Mouse (Mus musculus): ENCODE data around the gene Pnpla3.

The Pnpla3 gene

GRCm38 (mm10) chr15:84217969-84218782 lies 50.5 kb downstream of the Pnpla3 start:
- no peak for DNase-seq

DNA sequence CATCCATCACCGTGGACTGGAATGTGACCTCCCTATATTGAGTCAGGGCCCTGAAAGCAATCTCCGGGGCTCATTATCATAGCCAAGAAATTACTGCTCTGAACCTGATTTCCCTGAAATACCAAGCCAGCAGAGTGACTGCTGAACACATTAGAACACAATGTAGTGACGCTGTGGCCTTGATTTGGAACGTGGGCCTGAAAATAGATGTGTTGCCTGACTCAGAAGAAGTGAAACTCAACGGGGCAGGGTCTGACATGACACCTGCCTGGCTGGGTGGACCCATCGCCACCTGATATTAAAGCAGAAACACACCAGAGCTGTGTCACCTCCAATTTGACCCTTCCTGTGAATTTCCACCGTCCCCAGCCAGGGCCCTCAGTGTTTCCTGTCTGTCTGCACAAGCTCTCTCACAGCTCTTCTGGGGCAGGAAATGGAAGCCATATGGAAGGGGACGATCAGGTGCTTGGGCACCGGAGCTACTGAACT lies 51.2 kb downstream of the Pnpla3 start:
- no peak for DNase-seq

- DNase-seq: no peak
Measured at GRCm38 (mm10) chr15:84221539-84221938, 53.9 kb downstream of the Pnpla3 start.

GRCm38 (mm10) chr15:84223423-84223822 lies 55.8 kb downstream of the Pnpla3 start:
- DNase-seq: no peak

DNA sequence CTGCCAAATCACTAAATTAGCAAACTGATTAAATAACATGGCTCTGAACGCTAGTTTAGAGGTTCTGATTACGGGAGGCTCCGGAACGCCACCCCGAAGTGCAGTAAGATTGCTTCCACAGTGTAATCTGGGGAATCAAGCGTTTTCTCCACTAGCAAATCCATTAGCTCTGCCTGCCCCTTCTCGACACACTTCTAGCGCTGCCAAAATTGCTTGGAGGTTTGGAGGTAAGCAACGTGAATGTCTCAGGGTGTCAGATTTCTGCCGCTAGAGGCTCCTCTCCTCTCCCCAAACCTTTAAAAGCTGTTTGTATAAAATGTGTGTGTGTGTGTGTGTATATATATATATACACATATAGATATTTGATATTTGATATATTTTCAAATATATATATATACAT lies 57.1 kb downstream of the Pnpla3 start:
- no peak for DNase-seq

- no peak for DNase-seq
Measured at GRCm38 (mm10) chr15:84226918-84227317, 59.3 kb downstream of the Pnpla3 start.

GRCm38 (mm10) chr15:84230661-84231060 lies 63.0 kb downstream of the Pnpla3 start:
- DNase-seq: no peak

GRCm38 (mm10) chr15:84231113-84231712 lies 63.6 kb downstream of the Pnpla3 start:
- DNase-seq: peak; percentile 38 to 46

GRCm38 (mm10) chr15:84231721-84232561 lies 64.3 kb downstream of the Pnpla3 start, which contains the start of gene Parvb:
Gene Parvb (plus strand): TSS chr15:84232043.
- DNase-seq: peak; percentile 50 to 59

DNA sequence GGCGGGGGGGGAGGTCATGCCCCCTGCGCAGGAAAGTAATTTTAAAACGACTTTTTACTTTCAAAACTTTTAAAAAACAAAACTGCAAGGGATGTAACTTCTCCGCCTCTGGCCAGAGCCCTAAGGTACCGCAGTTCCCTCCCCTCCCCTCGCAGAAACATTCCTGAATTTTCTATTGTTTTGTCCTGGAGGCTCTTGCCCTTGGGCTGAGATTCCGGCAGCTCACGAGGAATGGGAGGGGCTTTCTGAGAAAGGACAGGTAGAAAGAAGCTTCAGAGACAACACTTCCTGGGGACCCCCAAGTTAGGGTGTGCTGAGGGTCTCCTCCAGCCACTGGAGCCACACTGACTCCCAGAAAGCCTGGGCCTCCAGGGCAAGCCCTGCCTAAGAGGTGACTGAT lies 65.0 kb downstream of the Pnpla3 start:
- DNase-seq: no peak

DNA sequence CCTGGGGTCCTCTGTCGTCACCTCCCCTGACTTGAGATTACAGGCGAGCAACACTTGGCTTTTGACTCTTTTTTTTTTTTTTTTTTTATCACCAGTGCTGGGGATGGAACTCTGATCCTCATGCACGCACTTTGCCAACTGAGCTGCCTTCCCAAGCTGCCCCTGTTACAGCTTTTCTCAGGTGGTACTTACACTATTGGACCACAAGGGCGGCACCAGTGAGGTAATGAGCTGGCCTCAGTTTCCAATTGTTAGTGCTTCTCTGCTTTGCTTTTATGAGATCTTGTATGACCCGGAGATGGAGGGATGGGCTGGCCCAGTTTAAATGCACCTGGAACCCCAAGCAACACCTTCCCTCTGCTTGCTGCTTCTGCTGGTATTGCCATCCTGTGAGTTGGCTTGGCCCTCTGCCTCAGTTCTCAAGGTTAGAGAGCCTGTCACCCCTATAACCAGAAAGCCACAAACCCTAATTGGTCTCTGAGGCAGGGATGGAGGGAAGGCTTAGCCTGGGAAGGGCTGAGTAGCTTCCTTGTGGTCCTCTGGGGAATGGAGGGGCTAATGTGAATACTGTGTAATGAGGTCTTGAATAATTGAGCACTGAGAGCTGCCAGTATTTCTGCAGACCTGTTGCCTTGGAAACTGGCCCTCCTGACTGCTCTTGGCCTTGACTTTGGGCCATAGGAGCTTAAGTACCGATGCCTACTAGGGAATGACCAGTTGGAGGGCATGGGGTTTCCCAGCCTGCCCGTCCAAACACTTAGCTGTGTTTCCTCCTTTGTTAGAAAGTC lies 67.4 kb downstream of the Pnpla3 start:
- DNase-seq: no peak

GRCm38 (mm10) chr15:84235646-84236045 lies 68.0 kb downstream of the Pnpla3 start:
- no peak for DNase-seq
